Mouse (Mus musculus) midbrain, embryonic 16.5 days (tissue): ENCODE results near the gene Ccdc85c. TPM values are rescaled to one million over a fixed set of nuclear protein-coding genes. Genes with fewer than 3 reads are reported as not detected.

ENCODE experiments used
- polyA plus RNA-seq: library from polyadenylated mRNA; unstranded; fragments of >200 nt; fragmentation: Nextera tagmentation; extraction: Ambion mirVana; gene quantifications from 2 replicates; pipeline ENCODE4 v1.2.1, GENCODE M21; 2015

Gene Ccdc85c
- polyA plus RNA-seq, 1 experiment from 2014 or later: 13.2 TPM

Other genes starting within 250 kb of the Ccdc85c start
- 95.5 and 97.2 TPM in 2 replicates for gene Setd3, start 96.1 kb downstream of the Ccdc85c start, polyA plus RNA-seq
- gene Ccnk, start 95.8 kb downstream of the Ccdc85c start, polyA plus RNA-seq: 2.2 and 2.4 TPM in 2 replicates
- gene Hhipl1, start 30.8 kb upstream of the Ccdc85c start, polyA plus RNA-seq: 2.7 and 2.9 TPM in 2 replicates
- gene Cyp46a1, start 59.0 kb upstream of the Ccdc85c start, polyA plus RNA-seq: 28.1 and 36.2 TPM in 2 replicates
- gene Eml1, start 95.5 kb upstream of the Ccdc85c start, polyA plus RNA-seq: 47.6 and 57.4 TPM in 2 replicates